Mouse (Mus musculus): ENCODE measurements around the gene Med26.

DNA sequence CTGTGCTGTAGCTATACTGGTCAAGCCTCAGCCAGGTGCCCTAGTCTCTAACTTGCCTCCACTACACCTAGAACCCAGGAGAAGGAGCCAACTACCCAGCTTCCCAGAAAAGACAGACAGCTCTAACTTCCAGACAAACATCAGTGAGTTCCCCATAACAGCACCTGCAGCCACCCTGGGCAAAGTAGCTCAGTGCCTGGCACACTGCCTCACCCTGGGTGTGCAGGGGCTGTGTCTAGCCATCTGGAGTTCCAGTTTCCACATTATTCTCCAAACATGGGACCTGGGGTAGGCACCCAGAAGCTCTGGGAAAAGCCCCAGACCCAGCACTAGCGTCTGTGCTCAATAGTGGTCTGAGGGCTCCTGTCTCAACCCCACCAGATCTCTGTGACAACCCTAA is 40.6 kb downstream of the Med26 start:
- TF ChIP-seq POLR2A (IDR thresholded peaks at IDR 0.05; ENCODE audit: insufficient read length, low read depth) (no peak), TCF12 (IDR thresholded peaks at IDR 0.05; ENCODE audit: insufficient read depth, poor library complexity, severe bottlenecking) (no peak), CEBPB (IDR thresholded peaks at IDR 0.05; ENCODE audit: insufficient read depth, poor library complexity, severe bottlenecking) (no peak), USF1 (IDR thresholded peaks at IDR 0.05; ENCODE audit: low read depth) (no peak), MAX (IDR thresholded peaks at IDR 0.05; ENCODE audit: low read depth) (no peak)
